In genomic region chr7:78690956-78691355, GRCm38 (mm10) we compare ENCODE assay signal across 11 mouse cellular contexts. TPM values are rescaled to one million over a fixed set of nuclear protein-coding genes. Genes with fewer than 3 reads are reported as not detected.
DNase-seq lines count a peak whose midpoint lies in the region.
"Had no signal": no experiment of that assay in that cellular context is flagged by ENCODE, and none has a peak within 500 bp of the region (broad histone marks: within the 10 kb centered on the region; RNA-seq: fewer than 3 reads in every experiment).

No protein-coding gene starts in this region.

- DNase-seq in adrenal gland, adult 8-10 months = peak; percentile 14
- DNase-seq in adrenal gland, postnatal 25 days = no peak
- DNase-seq in left cerebral cortex, adult 18-20 months (ENCODE audit: low spot score in 2 of 2) = peak; percentile 47 to 71
- no peak for DNase-seq in left cerebral cortex, postnatal 4 days
- DNase-seq in frontal cortex, postnatal 10 days (ENCODE audit: low spot score in 2 of 2) = peak; percentile 11 to 17
- peak; percentile 48 to 71 for DNase-seq in right cerebral cortex, postnatal 36 days (ENCODE audit: low spot score in 2 of 2)
- DNase-seq in thymus, postnatal 10 days (ENCODE audit: low spot score in 2 of 2) = no peak
- DNase-seq in gastrocnemius, postnatal 10 days = no peak
- DNase-seq: B cell, adult 2 months; cerebellum, postnatal 36 days had no signal

- intact Hi-C loops in left cerebral cortex, postnatal 4 days (cut with DNase I) = no loop called here

RNA-seq across cellular contexts. Expression of gene Ntrk3, which starts 46.9 kb away (rescaled TPM):
- 10 to 100 TPM; 19.0 to 28.6 (median 26.5) TPM for total RNA-seq in adrenal gland, adult 8-10 months (2022)
- 17.4 and 24.3 TPM in 2 replicates for total RNA-seq in adrenal gland, postnatal 25 days (2021)
- total RNA-seq in left cerebral cortex, adult 18-20 months (2021) = 100 to 1,000 TPM; 136 to 143 TPM
- 100 to 1,000 TPM; 130 to 143 TPM for total RNA-seq in left cerebral cortex, postnatal 4 days (2021)
- 1 to 10 TPM; 3.1 to 3.7 TPM for total RNA-seq in gastrocnemius, postnatal 10 days (2021)
- total RNA-seq: hematopoietic stem cell, adult 5-6 weeks had no signal

Comparison
In these comparisons a context has a peak if more than half of its experiments do, and no peak if none do; other contexts are left out.
1. DNase-seq: peak in adrenal gland, adult 8-10 months (single experiment), left cerebral cortex, adult 18-20 months (2 of 2), frontal cortex, postnatal 10 days (2 of 2) and right cerebral cortex, postnatal 36 days (2 of 2); none in adrenal gland, postnatal 25 days (single experiment), left cerebral cortex, postnatal 4 days (single experiment), thymus, postnatal 10 days (0 of 2) and gastrocnemius, postnatal 10 days (single experiment).